Mouse (Mus musculus): Measurements from ENCODE around the gene Rsu1.

DNA sequence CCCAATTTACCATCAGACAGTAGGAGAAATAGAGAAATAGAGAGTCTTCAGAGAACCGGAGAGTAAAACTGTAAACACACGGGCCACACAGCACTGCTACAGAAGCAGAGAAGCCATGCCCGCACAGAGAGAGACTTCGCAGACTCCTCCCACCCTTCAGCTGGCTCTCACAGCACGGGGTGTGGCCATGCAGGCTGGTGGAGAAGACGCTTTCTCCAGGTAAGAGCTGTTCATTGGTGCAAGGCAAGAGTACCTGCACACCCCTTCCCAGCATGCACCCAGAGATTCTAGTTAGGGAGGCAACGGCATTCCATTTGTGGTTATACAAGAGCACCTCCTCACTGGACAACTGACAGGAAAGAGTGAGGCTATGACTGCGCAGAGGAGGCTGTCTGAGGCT lies 64.8 kb downstream of the Rsu1 start:
- no peak for TF ChIP-seq CTCF (conservative IDR thresholded peaks at IDR 0.05; ENCODE audit: low read length)
- TF ChIP-seq NANOG (IDR thresholded peaks at IDR 0.05; ENCODE audit: borderline replicate concordance, low read length): no peak

All from E14TG2a.4 (cell line).